Mouse (Mus musculus) B cell, adult 67 days (primary cell): ENCODE data around the gene Rgl3. TPM values are rescaled to one million over a fixed set of nuclear protein-coding genes. Genes with fewer than 3 reads are reported as not detected.

Experiments used
- total RNA-seq, 2 experiments: library from RNA; stranded (reverse); gene quantifications; 4 replicates each; pipeline ENCODE4 v1.2.4; 2023

Rgl3 gene
- not detected for total RNA-seq

GRCm38 (mm10) chr9:21989230-21990110 is at the start of gene Rgl3:
Gene Rgl3 (minus strand): TSS chr9:21989446.

GRCm38 (mm10) chr9:22002194-22003162 is 13.2 kb upstream of the Rgl3 start, which contains the start of the genes Ccdc151 and Prkcsh:
Gene Ccdc151 (minus strand): TSS chr9:22002634.
Gene Prkcsh (plus strand): TSS chr9:22002806.

GRCm38 (mm10) chr9:21963417-21963816 is 25.8 kb downstream of the Rgl3 start, which contains the start of gene Epor:
Gene Epor (minus strand): TSS chr9:21963506.

GRCm38 (mm10) chr9:21955570-21956281 is 33.5 kb downstream of the Rgl3 start, which contains the start of gene Swsap1:
Gene Swsap1 (plus strand): TSS chr9:21955755.

GRCm38 (mm10) chr9:21936692-21937570 is 52.3 kb downstream of the Rgl3 start, which contains the start of gene Plppr2:
Gene Plppr2 (plus strand): TSS chr9:21937033.

GRCm38 (mm10) chr9:21927208-21927753 is 62.0 kb downstream of the Rgl3 start, which contains the start of the genes Ccdc159 and Tmem205:
Gene Ccdc159 (plus strand): TSS chr9:21927471.
Gene Tmem205 (minus strand): TSS chr9:21927556.

Other genes starting within 250 kb of the Rgl3 start
- gene Spc24, start 229.1 kb downstream of the Rgl3 start, total RNA-seq: 1 to 10 TPM; 2.0 TPM
- gene Kank2, start 190.7 kb downstream of the Rgl3 start, total RNA-seq: under 1 TPM in 1 of 2 experiments, not detected in 1; 0.12 TPM
- not detected for gene Angptl8, start 153.9 kb downstream of the Rgl3 start, total RNA-seq
- 10 to 100 TPM; 14.8 to 16.8 TPM for gene Dock6, start 136.8 kb downstream of the Rgl3 start, total RNA-seq
- 1 to 10 TPM; 2.8 to 4.7 TPM for gene Rab3d, start 71.3 kb downstream of the Rgl3 start, total RNA-seq
- gene Ccdc159, start 62.0 kb downstream of the Rgl3 start, total RNA-seq: not detected
- under 1 TPM in 1 of 2 experiments, not detected in 1; 0.87 TPM for gene Tmem205, start 61.9 kb downstream of the Rgl3 start, total RNA-seq
- 1 to 10 TPM in 1 of 2 experiments, under 1 TPM in 1; 0.87 to 1.6 TPM for gene Plppr2, start 52.4 kb downstream of the Rgl3 start, total RNA-seq
- gene Swsap1, start 33.7 kb downstream of the Rgl3 start, total RNA-seq: 10 to 100 TPM; 10.2 to 12.1 TPM
- gene Epor, start 25.9 kb downstream of the Rgl3 start, total RNA-seq: under 1 TPM in 1 of 2 experiments, not detected in 1; 0.49 TPM
- not detected for gene Ccdc151, start 13.2 kb upstream of the Rgl3 start, total RNA-seq
- 10 to 100 TPM; 68.4 to 71.0 TPM for gene Prkcsh, start 13.4 kb upstream of the Rgl3 start, total RNA-seq
- gene Elavl3, start 62.6 kb upstream of the Rgl3 start, total RNA-seq: not detected
- gene Gm49318, start 81.8 kb upstream of the Rgl3 start, total RNA-seq: not detected
- 10 to 100 TPM; 33.3 to 36.1 TPM for gene Zfp653, start 81.9 kb upstream of the Rgl3 start, total RNA-seq
- 10 to 100 TPM; 22.1 to 27.1 TPM for gene Ecsit, start 96.0 kb upstream of the Rgl3 start, total RNA-seq
- gene Cnn1, start 109.8 kb upstream of the Rgl3 start, total RNA-seq: not detected
- 10 to 100 TPM; 41.6 to 49.2 TPM for gene Elof1, start 127.7 kb upstream of the Rgl3 start, total RNA-seq
- 100 to 1,000 TPM; 205 to 239 TPM for gene Acp5, start 146.3 kb upstream of the Rgl3 start, total RNA-seq
- 10 to 100 TPM in 1 of 2 experiments, 1 to 10 TPM in 1; 9.0 to 12.4 TPM for gene Pigyl, start 167.4 kb upstream of the Rgl3 start, total RNA-seq
- not detected for gene Zfp872, start 198.6 kb upstream of the Rgl3 start, total RNA-seq
- gene Zfp809, start 236.3 kb upstream of the Rgl3 start, total RNA-seq: 10 to 100 TPM; 39.3 to 41.9 TPM